Mouse (Mus musculus): ENCODE data around the gene Ankrd61. TPM values are rescaled to one million over a fixed set of nuclear protein-coding genes. Genes with fewer than 3 reads are reported as not detected.

Ankrd61 gene
- total and polyA plus RNA-seq, 3 experiments: 0.19 to 0.64 TPM; not detected in 1

GRCm38 (mm10) chr5:143893396-143893795 lies 4.1 kb downstream of the Ankrd61 start (continued):
- TF ChIP-seq ELF1 (IDR thresholded peaks at IDR 0.05; ENCODE audit: low read depth, low read length) (no peak), MYC (IDR thresholded peaks at IDR 0.05; ENCODE audit: low read depth, low read length) (no peak), EP300 (IDR thresholded peaks at IDR 0.05; ENCODE audit: low read depth in 1 of 2, low read length in 2 of 2) (peak; percentile 82), MXI1 (IDR thresholded peaks at IDR 0.05; ENCODE audit: low read depth, low read length) (peak; percentile 51; the same call in 1 of the 2 replicates), NRF1 (IDR thresholded peaks at IDR 0.05; ENCODE audit: insufficient read depth, low read depth, low read length, poor library complexity, severe bottlenecking) (no peak), ZNF384 (IDR thresholded peaks at IDR 0.05; ENCODE audit: low read depth, low read length) (no peak), RAD21 (IDR thresholded peaks at IDR 0.05; ENCODE audit: low read depth, low read length) (no peak), MYB (IDR thresholded peaks at IDR 0.05; ENCODE audit: low read depth, low read length) (no peak), GATA1 (IDR thresholded peaks at IDR 0.05; ENCODE audit: low read depth, low read length) (peak; percentile 87), CTCF (IDR thresholded peaks at IDR 0.05 in 2 of 3, conservative IDR thresholded peaks at IDR 0.05 in 1 of 3; ENCODE audit: control insufficient read depth in 1 of 3, insufficient read depth in 1 of 3, low read depth in 2 of 3, low read length in 3 of 3, poor library complexity in 1 of 3, severe bottlenecking in 1 of 3) (no peak), MAZ (IDR thresholded peaks at IDR 0.05; ENCODE audit: low read depth, low read length) (no peak), CHD1 (IDR thresholded peaks at IDR 0.05; ENCODE audit: low read depth, low read length) (no peak), CHD2 (IDR thresholded peaks at IDR 0.05; ENCODE audit: low read length) (no peak), UBTF (IDR thresholded peaks at IDR 0.05; ENCODE audit: borderline replicate concordance, insufficient read depth, low read depth, low read length) (no peak), GABPA (IDR thresholded peaks at IDR 0.05; ENCODE audit: low read depth, low read length) (no peak), MAX (IDR thresholded peaks at IDR 0.05; ENCODE audit: low read length) (no peak)

DNA sequence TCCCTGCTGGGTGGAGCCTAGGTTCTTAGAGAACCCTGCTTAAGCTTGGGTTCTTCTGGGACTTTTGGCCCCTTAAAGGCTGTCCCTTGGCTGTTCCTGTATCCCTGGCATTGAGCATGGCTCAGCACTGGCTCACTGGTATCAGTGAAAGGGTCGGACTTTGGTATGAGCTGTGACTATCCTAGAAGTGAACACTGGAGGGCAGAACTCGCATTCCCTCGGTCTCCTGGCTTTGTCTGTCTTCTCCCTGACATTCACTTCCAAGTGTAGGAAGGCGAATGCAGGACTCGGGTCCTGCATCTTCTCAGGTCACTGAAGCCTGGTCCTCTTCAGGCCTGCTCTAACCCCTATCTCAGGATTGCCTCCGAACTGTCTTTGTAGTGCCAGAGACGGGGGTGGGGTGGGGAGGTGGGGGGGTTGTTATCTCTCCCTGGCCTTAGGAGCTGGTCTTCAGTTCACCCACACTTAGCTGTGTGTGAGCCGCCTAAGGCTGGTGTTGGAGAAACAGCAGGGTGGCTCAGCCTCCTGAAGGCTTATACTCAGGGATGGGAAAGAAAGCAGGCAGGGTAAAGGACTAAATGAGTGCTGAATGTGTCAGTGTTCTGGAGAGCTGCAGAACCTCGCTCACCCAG lies 5.1 kb downstream of the Ankrd61 start:
- no peaks in the 10 kb centered on the region for H3K9me3 ChIP-seq (replicated peaks; ENCODE audit: insufficient read depth, low read length)
- H3K79me2 ChIP-seq (ENCODE audit: control insufficient read depth, insufficient read depth, low read length, poor library complexity): no peaks in the 10 kb centered on the region
- no peaks in the 10 kb centered on the region for H3K27me3 ChIP-seq (ENCODE audit: control insufficient read depth in 1 of 2, insufficient read depth in 2 of 2, low read length in 2 of 2)
- H3K9ac ChIP-seq (ENCODE audit: control insufficient read depth, low read depth, low read length, poor library complexity, severe bottlenecking): no peak overlapping the region
- H3K27ac ChIP-seq (ENCODE audit: control insufficient read depth, low read depth, low read length): no peak overlapping the region
- no peak for DNase-seq (ENCODE audit: low read depth, low spot score)
- H3K4me1 ChIP-seq (ENCODE audit: control insufficient read depth in 1 of 2, insufficient read depth in 2 of 2, low read length in 2 of 2): peaks cover 2 to 13% of the 10 kb centered on the region in 2 experiments
- no peak overlapping the region for H3K4me3 ChIP-seq (ENCODE audit: control insufficient read depth in 1 of 2, insufficient read depth in 1 of 2, low read depth in 2 of 2, low read length in 2 of 2)
- peaks cover 5 to 8% of the 10 kb centered on the region in 2 experiments for H3K36me3 ChIP-seq (ENCODE audit: control insufficient read depth in 1 of 2, insufficient read depth in 2 of 2, low read length in 2 of 2)
- no peak for TF ChIP-seq ZKSCAN1 (IDR thresholded peaks at IDR 0.05; ENCODE audit: low read depth, low read length)
- no peak for TF ChIP-seq RAD21 (IDR thresholded peaks at IDR 0.05; ENCODE audit: low read depth, low read length)
- no peak for TF ChIP-seq GABPA (IDR thresholded peaks at IDR 0.05; ENCODE audit: low read depth, low read length)
- no peak for TF ChIP-seq SIN3A (IDR thresholded peaks at IDR 0.05; ENCODE audit: low read length)
- TF ChIP-seq GATA1 (IDR thresholded peaks at IDR 0.05; ENCODE audit: low read depth, low read length): no peak
- TF ChIP-seq TAL1 (IDR thresholded peaks at IDR 0.05; ENCODE audit: low read length): no peak
- TF ChIP-seq ZC3H11A (IDR thresholded peaks at IDR 0.05; ENCODE audit: low read depth, low read length): no peak
- TF ChIP-seq RCOR1 (IDR thresholded peaks at IDR 0.05; ENCODE audit: low read depth, low read length): no peak
- TF ChIP-seq HCFC1 (IDR thresholded peaks at IDR 0.05; ENCODE audit: low read depth, low read length): no peak
- no peak for TF ChIP-seq MAFK (IDR thresholded peaks at IDR 0.05; ENCODE audit: borderline replicate concordance, low read depth, low read length)

All from MEL (cell line).